Mouse (Mus musculus) ES-Bruce4 (cell line): ENCODE measurements around the gene Vsig10.

Experiments
- CTCF ChIP-seq: IDR thresholded peaks from one replicate; pipeline ENCODE4 v1.8.1; 2011; ENCODE audit warnings: low read depth, low read length
- EP300 ChIP-seq: IDR thresholded peaks from 2 replicates; pipeline ENCODE4 v1.6.1; 2011; ENCODE audit warnings: low read depth, low read length; ENCODE audit not compliant: insufficient read depth
- POLR2A ChIP-seq: IDR thresholded peaks from one replicate; pipeline ENCODE4 v1.8.1; 2011; ENCODE audit warnings: low read length; ENCODE audit not compliant: insufficient read depth

- no peak for TF ChIP-seq CTCF
- TF ChIP-seq POLR2A = no peak
- no peak for TF ChIP-seq EP300
These were observed 46.9 kb upstream of the Vsig10 start for GRCm38 (mm10) chr5:117271945-117272344.
